Mouse (Mus musculus) thymus, postnatal 0 days (tissue): ENCODE results near the gene Fgfr2. TPM values are rescaled to one million over a fixed set of nuclear protein-coding genes. Genes with fewer than 3 reads are reported as not detected.

Source experiments
- DNase-seq: peaks from one replicate; pipeline ENCODE4 v3.0.0-alpha.2; 2015; ENCODE audit warnings: low spot score
- polyA plus RNA-seq: library from polyadenylated mRNA; unstranded; fragments of >200 nt; fragmentation: Nextera tagmentation; extraction: Ambion mirVana; gene quantifications from 2 replicates; pipeline ENCODE4 v1.2.1, GENCODE M21; 2015

The Fgfr2 gene
- polyA plus RNA-seq, 1 experiment from 2014 or later: 23.6 TPM

DNA sequence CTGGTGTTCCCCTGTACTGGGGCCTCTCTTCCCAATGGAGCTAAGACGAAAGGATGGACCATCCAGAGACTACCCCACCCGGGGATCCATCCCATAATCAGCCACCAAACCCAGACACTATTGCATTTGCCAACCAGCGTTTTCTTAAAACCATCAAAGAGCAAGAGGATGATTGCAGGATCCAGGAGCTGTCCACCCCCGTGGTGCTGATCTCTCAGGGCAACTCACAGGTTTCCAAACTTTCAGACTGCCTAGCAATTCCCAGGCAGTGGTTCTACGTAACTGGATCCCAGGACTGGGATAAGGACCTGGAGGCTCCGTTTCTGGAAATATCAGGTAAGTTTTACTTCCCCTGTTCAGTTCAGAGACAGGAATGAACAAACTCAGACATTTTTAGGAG, 1162.6 kb downstream of the Fgfr2 start:
- no peak for DNase-seq

DNA sequence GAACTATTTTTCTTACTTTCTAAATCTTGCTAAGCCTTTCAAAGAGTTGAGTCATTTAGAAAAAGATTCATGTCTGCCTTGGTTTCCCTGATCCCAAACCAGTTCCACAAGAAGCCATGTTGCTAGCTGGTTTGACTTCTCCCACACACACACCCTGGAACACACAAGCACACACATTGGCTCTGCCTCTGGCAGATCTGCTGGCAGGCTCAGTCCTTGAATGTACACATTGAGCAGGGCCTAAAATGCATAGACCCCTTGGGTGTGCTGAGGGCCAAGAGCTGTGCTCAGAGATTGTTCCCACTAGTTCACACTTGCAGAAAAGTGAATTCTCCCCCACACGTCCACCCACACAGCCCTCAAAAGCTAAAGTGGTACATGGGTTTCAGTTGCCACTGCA, 1164.4 kb downstream of the Fgfr2 start:
- no peak for DNase-seq

GRCm38 (mm10) chr7:131953402-131953801, 1169.7 kb downstream of the Fgfr2 start:
- DNase-seq: no peak

- DNase-seq: no peak
Observed at GRCm38 (mm10) chr7:131951131-131951530, 1172.0 kb downstream of the Fgfr2 start.

GRCm38 (mm10) chr7:131937611-131938010, 1185.5 kb downstream of the Fgfr2 start:
- no peak for DNase-seq

DNA sequence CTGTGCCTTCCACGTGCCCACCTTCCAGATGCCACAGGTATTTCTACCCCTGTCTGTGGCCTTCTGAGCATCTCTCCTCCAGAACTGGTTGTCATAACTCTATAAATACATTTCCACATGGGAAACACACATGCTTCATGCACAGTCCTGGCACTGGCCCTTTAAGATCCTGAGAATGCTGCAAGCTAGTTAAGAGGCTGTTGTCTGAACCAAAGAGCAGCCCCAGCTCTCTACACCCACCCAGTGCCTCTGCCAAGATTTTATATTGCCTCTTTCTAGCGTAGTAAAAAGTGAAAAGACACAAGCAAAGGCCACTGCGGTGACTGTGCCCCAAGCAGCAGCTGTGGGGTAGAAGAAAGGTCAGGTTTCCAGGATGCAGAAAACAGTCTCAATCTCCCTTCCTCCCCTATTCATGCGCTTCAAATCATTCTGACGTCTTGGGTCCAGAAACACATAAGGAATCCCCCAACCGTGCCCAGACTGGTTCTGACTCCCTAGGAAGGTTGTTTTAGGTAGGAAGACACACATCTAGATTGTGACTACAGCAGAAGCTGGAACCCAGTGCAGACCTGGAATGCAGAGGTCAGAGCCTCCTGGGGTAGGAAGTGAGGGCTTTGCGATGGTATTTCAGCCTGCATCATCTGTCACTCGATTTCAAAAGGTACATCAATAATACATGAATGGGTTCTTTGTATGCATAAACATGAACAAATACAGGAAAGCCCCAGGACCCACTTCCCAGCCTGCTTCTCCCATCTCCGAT, 1195.7 kb downstream of the Fgfr2 start:
- DNase-seq: no peak

DNA sequence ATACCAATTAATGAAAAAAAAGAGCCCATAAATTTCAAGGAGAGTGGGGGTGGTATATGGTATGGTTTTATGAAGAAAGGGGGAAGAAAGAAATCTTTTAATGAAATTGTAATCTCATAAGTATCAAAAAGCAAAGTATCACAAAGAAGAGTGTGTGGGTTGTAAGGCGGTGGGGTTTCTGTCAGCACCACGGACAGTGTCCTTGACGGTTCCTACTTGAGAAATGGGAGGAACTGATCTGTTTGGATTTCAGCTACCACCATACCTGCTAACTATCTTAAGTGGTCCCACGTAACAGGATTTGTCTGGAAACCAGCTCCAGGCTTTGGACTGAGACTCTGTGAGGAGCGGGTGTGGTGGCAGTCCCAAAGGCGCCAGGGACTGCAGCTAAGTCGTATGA, 1205.8 kb downstream of the Fgfr2 start:
- no peak for DNase-seq

GRCm38 (mm10) chr7:131909611-131910010, 1213.5 kb downstream of the Fgfr2 start:
- DNase-seq: no peak

- DNase-seq: no peak
Observed at GRCm38 (mm10) chr7:131906499-131907190, 1216.5 kb downstream of the Fgfr2 start.

GRCm38 (mm10) chr7:131899356-131899755, 1223.8 kb downstream of the Fgfr2 start:
- DNase-seq: peak; percentile 22

DNA sequence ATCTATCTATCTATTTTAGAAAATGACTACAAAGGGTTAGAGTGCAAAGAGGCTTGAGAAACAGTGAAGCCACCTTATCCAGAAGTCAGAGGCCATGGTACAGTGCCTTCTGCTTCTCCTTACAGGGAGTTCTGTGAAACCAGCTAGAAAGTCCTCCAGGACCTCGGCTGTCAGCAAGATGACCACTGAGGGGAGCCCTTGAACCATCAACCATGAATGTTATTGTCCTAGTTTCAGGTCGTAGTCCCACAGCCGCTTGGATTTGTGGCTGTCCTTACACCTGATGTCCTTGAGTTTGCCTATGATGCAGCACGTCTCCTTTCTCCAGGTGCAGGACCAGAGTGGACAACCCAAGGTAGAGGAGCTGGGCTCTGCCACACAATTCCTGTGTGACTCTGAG, 1225.9 kb downstream of the Fgfr2 start:
- DNase-seq: no peak

GRCm38 (mm10) chr7:131882824-131883223, 1240.3 kb downstream of the Fgfr2 start:
- no peak for DNase-seq

GRCm38 (mm10) chr7:131881876-131882615, 1241.1 kb downstream of the Fgfr2 start:
- peak; percentile 54 for DNase-seq

DNA sequence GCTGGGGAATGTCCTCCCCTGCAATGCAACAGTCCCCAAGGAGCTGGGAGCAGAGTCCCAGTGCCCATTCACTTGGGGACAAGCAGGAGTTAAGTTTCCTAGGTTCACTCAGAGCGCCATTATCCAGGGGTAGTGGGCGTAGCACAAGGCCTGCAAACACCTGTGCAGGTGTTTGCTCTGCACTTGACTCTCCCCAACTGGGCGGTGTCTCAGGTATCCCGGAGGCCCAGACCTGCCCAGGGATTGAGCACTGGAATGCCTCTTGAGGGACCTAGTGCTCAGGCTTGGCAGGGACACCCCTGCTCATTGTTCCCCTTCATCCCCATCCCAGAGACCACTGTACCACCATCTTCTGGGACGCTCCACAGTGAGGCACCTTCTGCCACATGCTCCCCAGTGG, 1243.0 kb downstream of the Fgfr2 start:
- DNase-seq: no peak

DNA sequence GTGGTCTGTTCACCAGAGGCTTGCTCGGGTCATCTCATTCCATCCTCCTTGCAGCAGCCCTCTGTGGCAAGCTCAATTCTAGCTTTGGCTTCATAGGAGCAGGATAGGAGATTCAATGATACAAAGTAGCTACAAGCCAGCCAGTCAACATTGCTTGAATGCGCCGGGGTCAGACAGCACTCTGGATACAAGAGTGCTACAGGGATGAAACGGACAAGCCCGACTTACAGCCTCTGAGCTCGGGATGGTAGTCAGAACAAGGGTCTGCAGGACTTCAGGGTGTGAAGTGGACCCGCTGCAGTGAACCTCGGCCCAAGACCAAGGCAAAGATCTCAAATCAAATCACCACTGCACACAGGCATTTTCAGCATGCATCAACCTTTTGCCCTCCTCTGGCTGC, 1244.3 kb downstream of the Fgfr2 start:
- no peak for DNase-seq

- no peak for DNase-seq
Observed at GRCm38 (mm10) chr7:131861157-131861556, 1262.0 kb downstream of the Fgfr2 start.

- no peak for DNase-seq
Observed at GRCm38 (mm10) chr7:131855641-131856040, 1267.5 kb downstream of the Fgfr2 start.

GRCm38 (mm10) chr7:131850579-131850978, 1272.6 kb downstream of the Fgfr2 start:
- DNase-seq: no peak

DNA sequence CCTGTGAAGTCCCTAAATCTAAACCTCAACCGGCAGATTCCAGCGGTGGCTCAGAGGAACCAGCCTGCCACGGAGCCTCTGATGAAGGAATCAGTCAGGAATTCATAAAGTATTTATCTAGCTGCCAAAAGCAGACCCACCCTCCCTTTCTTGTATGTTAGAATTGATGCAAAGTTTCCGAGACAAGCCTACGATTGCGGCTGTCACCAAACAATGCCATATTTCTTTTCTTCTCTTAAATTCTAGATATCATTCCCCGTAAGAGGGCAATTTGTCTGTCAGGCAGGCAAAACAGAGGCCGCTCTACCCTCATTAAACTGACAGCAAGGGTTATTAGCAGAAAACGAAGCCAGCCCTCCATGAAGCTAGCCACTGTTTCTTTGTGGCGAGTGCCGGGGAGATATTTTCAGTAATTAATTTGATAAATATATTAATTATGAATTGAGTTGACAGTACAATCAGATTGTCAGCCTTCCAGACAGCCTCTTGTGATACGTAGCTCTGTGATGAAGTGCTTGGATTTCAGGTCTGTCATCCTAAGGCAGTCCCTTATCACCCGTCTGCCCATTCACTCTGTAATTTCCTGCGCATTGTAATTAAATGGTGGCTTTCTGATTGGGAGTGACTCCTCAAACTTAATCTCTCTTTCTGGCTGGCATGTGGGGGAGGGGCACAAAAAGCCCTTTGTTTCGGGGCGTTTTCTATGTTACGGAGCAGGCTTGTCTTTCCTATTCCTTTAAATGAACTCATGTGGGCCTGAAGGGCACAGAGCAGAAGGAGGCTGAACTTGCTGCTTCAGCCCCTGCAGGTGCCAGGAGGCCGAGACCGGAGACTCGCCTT, 1276.9 kb downstream of the Fgfr2 start:
- no peak for DNase-seq

- no peak for DNase-seq
Observed at GRCm38 (mm10) chr7:131830261-131830660, 1292.9 kb downstream of the Fgfr2 start.

GRCm38 (mm10) chr7:131826811-131827210, 1296.3 kb downstream of the Fgfr2 start:
- no peak for DNase-seq
